Mouse (Mus musculus): Measurements from ENCODE around the gene Zbtb42.

Gene Zbtb42

GRCm38 (mm10) chr12:112723445-112723844, 44.8 kb downstream of the Zbtb42 start:
- CTCF ChIA-PET, result interaction anchor here (0.7 kb wide), 1 partner anchor 126 kb away, joined by 5 read pairs; no protein-coding TSS in a partner anchor

- CTCF ChIA-PET, result interaction anchor here (0.6 to 1.1 kb wide), 4 partner anchors 20 to 758 kb away, joined by 3 to 4 read pairs (median 4); no protein-coding TSS in a partner anchor
These were observed 45.6 kb downstream of the Zbtb42 start for GRCm38 (mm10) chr12:112724077-112724805.

GRCm38 (mm10) chr12:112727801-112728200, 49.2 kb downstream of the Zbtb42 start:
- CTCF ChIA-PET, result no interaction called here

GRCm38 (mm10) chr12:112730808-112731207, 52.2 kb downstream of the Zbtb42 start:
- CTCF ChIA-PET, result no interaction called here
